Mouse (Mus musculus): ENCODE measurements around the gene Slc7a11. TPM values are rescaled to one million over a fixed set of nuclear protein-coding genes. Genes with fewer than 3 reads are reported as not detected.

Slc7a11 gene
- polyA plus RNA-seq, 1 experiment from 2014 or later = 2.3 TPM

- Histone ChIP-seq H3K9me3 (ENCODE audit: control insufficient read depth, low read length) (no peaks in the 10 kb centered on the region), H3K4me1 (ENCODE audit: control insufficient read depth, insufficient read depth, low read length) (peaks cover 3% of the 10 kb centered on the region; the same call in 1 of the 2 replicates), H3K9ac (replicated peaks; ENCODE audit: low read length) (no peak overlapping the region), H3K27me3 (ENCODE audit: control insufficient read depth, insufficient read depth, low read length) (no peaks in the 10 kb centered on the region), H3K36me3 (ENCODE audit: control insufficient read depth, insufficient read depth, low read length) (no peaks in the 10 kb centered on the region), H3K4me2 (ENCODE audit: low read length) (no peak overlapping the region), H3K27ac (replicated peaks; ENCODE audit: low read depth, low read length) (no peak overlapping the region), H3K4me3 (replicated peaks; ENCODE audit: low read depth, low read length) (no peak overlapping the region)
- no peak for DNase-seq
- 80% methylated on average over 2 of the region's 2 CpGs for WGBS
- no peak for ATAC-seq (ENCODE audit: low FRiP score, low TSS enrichment)
Observed at GRCm38 (mm10) chr3:49937611-49938010, 505.8 kb downstream of the Slc7a11 start.

- Histone ChIP-seq H3K4me2 (ENCODE audit: low read length) (no peak overlapping the region), H3K27me3 (ENCODE audit: control insufficient read depth, insufficient read depth, low read length) (no peaks in the 10 kb centered on the region), H3K9ac (replicated peaks; ENCODE audit: low read length) (no peak overlapping the region), H3K36me3 (ENCODE audit: control insufficient read depth, insufficient read depth, low read length) (no peaks in the 10 kb centered on the region), H3K27ac (replicated peaks; ENCODE audit: low read depth, low read length) (no peak overlapping the region), H3K4me1 (ENCODE audit: control insufficient read depth, insufficient read depth, low read length) (no peaks in the 10 kb centered on the region), H3K9me3 (ENCODE audit: control insufficient read depth, low read length) (no peaks in the 10 kb centered on the region), H3K4me3 (replicated peaks; ENCODE audit: low read depth, low read length) (no peak overlapping the region)
- ATAC-seq (ENCODE audit: low FRiP score, low TSS enrichment) = no peak
- no peak for DNase-seq
Observed at GRCm38 (mm10) chr3:49929496-49929895, 513.9 kb downstream of the Slc7a11 start.

- DNase-seq = no peak
- no peak for ATAC-seq (ENCODE audit: low FRiP score, low TSS enrichment)
- Histone ChIP-seq H3K9ac (replicated peaks; ENCODE audit: low read length) (no peak overlapping the region), H3K4me3 (replicated peaks; ENCODE audit: low read depth, low read length) (no peak overlapping the region), H3K27ac (replicated peaks; ENCODE audit: low read depth, low read length) (no peak overlapping the region), H3K9me3 (ENCODE audit: control insufficient read depth, low read length) (no peaks in the 10 kb centered on the region), H3K36me3 (ENCODE audit: control insufficient read depth, insufficient read depth, low read length) (no peaks in the 10 kb centered on the region), H3K4me1 (ENCODE audit: control insufficient read depth, insufficient read depth, low read length) (no peaks in the 10 kb centered on the region), H3K27me3 (ENCODE audit: control insufficient read depth, insufficient read depth, low read length) (no peaks in the 10 kb centered on the region), H3K4me2 (ENCODE audit: low read length) (no peak overlapping the region)
- 42% methylated on average over 4 of the region's 4 CpGs for WGBS
Observed at GRCm38 (mm10) chr3:49928509-49929263, 514.7 kb downstream of the Slc7a11 start.

- no peak overlapping the region for H3K4me2 ChIP-seq (ENCODE audit: low read length)
- H3K9ac ChIP-seq (replicated peaks; ENCODE audit: low read length) = no peak overlapping the region
- no peaks in the 10 kb centered on the region for H3K27me3 ChIP-seq (ENCODE audit: control insufficient read depth, insufficient read depth, low read length)
- H3K36me3 ChIP-seq (ENCODE audit: control insufficient read depth, insufficient read depth, low read length) = no peaks in the 10 kb centered on the region
- no peak for ATAC-seq (ENCODE audit: low FRiP score, low TSS enrichment)
- no peaks in the 10 kb centered on the region for H3K4me1 ChIP-seq (ENCODE audit: control insufficient read depth, insufficient read depth, low read length)
- peak; percentile 39 for DNase-seq
- no peak overlapping the region for H3K4me3 ChIP-seq (replicated peaks; ENCODE audit: low read depth, low read length)
- 73% methylated on average over 2 of the region's 2 CpGs for WGBS
- no peak overlapping the region for H3K27ac ChIP-seq (replicated peaks; ENCODE audit: low read depth, low read length)
- no peaks in the 10 kb centered on the region for H3K9me3 ChIP-seq (ENCODE audit: control insufficient read depth, low read length)
Observed at GRCm38 (mm10) chr3:49913929-49914328, 529.5 kb downstream of the Slc7a11 start.

- Histone ChIP-seq H3K36me3 (ENCODE audit: control insufficient read depth, insufficient read depth, low read length) (no peaks in the 10 kb centered on the region), H3K9me3 (ENCODE audit: control insufficient read depth, low read length) (no peaks in the 10 kb centered on the region), H3K4me1 (ENCODE audit: control insufficient read depth, insufficient read depth, low read length) (no peaks in the 10 kb centered on the region), H3K27me3 (ENCODE audit: control insufficient read depth, insufficient read depth, low read length) (no peaks in the 10 kb centered on the region), H3K9ac (replicated peaks; ENCODE audit: low read length) (no peak overlapping the region), H3K4me3 (replicated peaks; ENCODE audit: low read depth, low read length) (no peak overlapping the region), H3K27ac (replicated peaks; ENCODE audit: low read depth, low read length) (no peak overlapping the region), H3K4me2 (ENCODE audit: low read length) (no peak overlapping the region)
- ATAC-seq (ENCODE audit: low FRiP score, low TSS enrichment) = no peak
- no peak for DNase-seq
- WGBS = 24% methylated on average over 1 of the region's 1 CpGs
Observed at GRCm38 (mm10) chr3:49910922-49911321, 532.5 kb downstream of the Slc7a11 start.

- ATAC-seq (ENCODE audit: low FRiP score, low TSS enrichment) (no peak), DNase-seq (peak; percentile 30)
- H3K9me3 ChIP-seq (ENCODE audit: control insufficient read depth, low read length) = no peaks in the 10 kb centered on the region
- 55% methylated on average over 12 of the region's 12 CpGs for WGBS
- H3K36me3 ChIP-seq (ENCODE audit: control insufficient read depth, insufficient read depth, low read length) = no peaks in the 10 kb centered on the region
- no peaks in the 10 kb centered on the region for H3K4me1 ChIP-seq (ENCODE audit: control insufficient read depth, insufficient read depth, low read length)
- no peak overlapping the region for H3K27ac ChIP-seq (replicated peaks; ENCODE audit: low read depth, low read length)
- no peak overlapping the region for H3K9ac ChIP-seq (replicated peaks; ENCODE audit: low read length)
- H3K4me3 ChIP-seq (replicated peaks; ENCODE audit: low read depth, low read length) = no peak overlapping the region
- no peak overlapping the region for H3K4me2 ChIP-seq (ENCODE audit: low read length)
- H3K27me3 ChIP-seq (ENCODE audit: control insufficient read depth, insufficient read depth, low read length) = no peaks in the 10 kb centered on the region
Observed at GRCm38 (mm10) chr3:49908426-49909341, 534.7 kb downstream of the Slc7a11 start.

GRCm38 (mm10) chr3:49893945-49894344 is 549.5 kb downstream of the Slc7a11 start:
- H3K9ac ChIP-seq (replicated peaks; ENCODE audit: low read length) = no peak overlapping the region

GRCm38 (mm10) chr3:49887359-49887758 is 556.1 kb downstream of the Slc7a11 start:
- no peaks in the 10 kb centered on the region for H3K36me3 ChIP-seq (ENCODE audit: control insufficient read depth, insufficient read depth, low read length)
- H3K27ac ChIP-seq (replicated peaks; ENCODE audit: low read depth, low read length) = 0 out of 2 replicates have a peak overlapping the region, but pooled peaks have one; percentile 26
- peaks cover 7% of the 10 kb centered on the region for H3K4me1 ChIP-seq (ENCODE audit: control insufficient read depth, insufficient read depth, low read length)
- H3K4me2 ChIP-seq (ENCODE audit: low read length) = 0 out of 2 replicates have a peak overlapping the region, but pooled peaks have one; percentile 2
- ATAC-seq (ENCODE audit: low FRiP score, low TSS enrichment) (no peak), DNase-seq (peak; percentile 46)
- WGBS = 14% methylated on average over 2 of the region's 2 CpGs
- H3K4me3 ChIP-seq (replicated peaks; ENCODE audit: low read depth, low read length) = no peak overlapping the region
- no peaks in the 10 kb centered on the region for H3K9me3 ChIP-seq (ENCODE audit: control insufficient read depth, low read length)
- no peaks in the 10 kb centered on the region for H3K27me3 ChIP-seq (ENCODE audit: control insufficient read depth, insufficient read depth, low read length)
- no peak overlapping the region for H3K9ac ChIP-seq (replicated peaks; ENCODE audit: low read length)

More at GRCm38 (mm10) chr3:49893945-49894344, 549.5 kb downstream of the Slc7a11 start:
- no peak overlapping the region for H3K27ac ChIP-seq (replicated peaks; ENCODE audit: low read depth, low read length)
- 0 out of 2 replicates have a peak, but pooled peaks cover 3% of the 10 kb centered on the region for H3K4me1 ChIP-seq (ENCODE audit: control insufficient read depth, insufficient read depth, low read length)
- no peaks in the 10 kb centered on the region for H3K36me3 ChIP-seq (ENCODE audit: control insufficient read depth, insufficient read depth, low read length)
- no peaks in the 10 kb centered on the region for H3K9me3 ChIP-seq (ENCODE audit: control insufficient read depth, low read length)
- ATAC-seq (ENCODE audit: low FRiP score, low TSS enrichment) (no peak), DNase-seq (no peak)
- H3K4me2 ChIP-seq (ENCODE audit: low read length) = no peak overlapping the region
- no peaks in the 10 kb centered on the region for H3K27me3 ChIP-seq (ENCODE audit: control insufficient read depth, insufficient read depth, low read length)
- H3K4me3 ChIP-seq (replicated peaks; ENCODE audit: low read depth, low read length) = no peak overlapping the region

All from midbrain, embryonic 14.5 days (tissue).